Mouse (Mus musculus) kidney, adult 11 months (tissue): ENCODE data around the gene Fam131a.

Experiments
- DNase-seq: peaks from one replicate; pipeline ENCODE4 v3.0.0; 2022

The Fam131a gene

GRCm38 (mm10) chr16:20699266-20699665 lies 6.2 kb downstream of the Fam131a start:
- DNase-seq, result no peak

- DNase-seq, result no peak
Observed at GRCm38 (mm10) chr16:20700036-20700435, 7.0 kb downstream of the Fam131a start.

GRCm38 (mm10) chr16:20701316-20701715 lies 8.3 kb downstream of the Fam131a start:
- no peak for DNase-seq

- no peak for DNase-seq
Observed at GRCm38 (mm10) chr16:20701729-20702521, 8.9 kb downstream of the Fam131a start.

- peak; percentile 62 for DNase-seq
Observed at GRCm38 (mm10) chr16:20702522-20702893, 9.5 kb downstream of the Fam131a start.

- DNase-seq, result no peak
Observed at GRCm38 (mm10) chr16:20703071-20703470, 10.0 kb downstream of the Fam131a start.

- no peak for DNase-seq
Observed at GRCm38 (mm10) chr16:20703699-20704400, 10.8 kb downstream of the Fam131a start.

GRCm38 (mm10) chr16:20705786-20706185 lies 12.7 kb downstream of the Fam131a start:
- no peak for DNase-seq

- DNase-seq, result no peak
Observed at GRCm38 (mm10) chr16:20706407-20707055, 13.5 kb downstream of the Fam131a start.

- DNase-seq, result no peak
Observed at GRCm38 (mm10) chr16:20708220-20708938, 15.3 kb downstream of the Fam131a start.

- no peak for DNase-seq
Observed at GRCm38 (mm10) chr16:20708939-20709734, 16.1 kb downstream of the Fam131a start.

GRCm38 (mm10) chr16:20710370-20710769 lies 17.3 kb downstream of the Fam131a start:
- no peak for DNase-seq

- DNase-seq, result no peak
Observed at GRCm38 (mm10) chr16:20710810-20711209, 17.8 kb downstream of the Fam131a start.

GRCm38 (mm10) chr16:20712190-20712589 lies 19.1 kb downstream of the Fam131a start:
- no peak for DNase-seq

GRCm38 (mm10) chr16:20712889-20713288 lies 19.8 kb downstream of the Fam131a start:
- no peak for DNase-seq

- DNase-seq, result no peak
Observed at GRCm38 (mm10) chr16:20714307-20715080, 21.5 kb downstream of the Fam131a start.

- no peak for DNase-seq
Observed at GRCm38 (mm10) chr16:20715161-20715560, 22.1 kb downstream of the Fam131a start.

GRCm38 (mm10) chr16:20715566-20715965 lies 22.5 kb downstream of the Fam131a start:
- DNase-seq, result no peak

- DNase-seq, result peak; percentile 88
Observed at GRCm38 (mm10) chr16:20715976-20716840, 23.2 kb downstream of the Fam131a start.

GRCm38 (mm10) chr16:20716841-20717180 lies 23.8 kb downstream of the Fam131a start:
- DNase-seq, result no peak
